Mouse (Mus musculus) hindbrain, embryonic 16.5 days (tissue): Measurements from ENCODE around the gene Nxpe5. TPM values are rescaled to one million over a fixed set of nuclear protein-coding genes. Genes with fewer than 3 reads are reported as not detected.

Experiments used
- ATAC-seq: fragments of 200-750 bp; cut with Nextera tagmentation; 2 replicates; pipeline ENCODE4 v1.8.0; 2017; ENCODE audit warnings: moderate TSS enrichment, moderate library complexity
- H3K27ac ChIP-seq: fragments of 300-500 bp; sonication (generic); 2 replicates; pipeline ENCODE4 v1.5.1; 2014; ENCODE audit warnings: low read depth, mild to moderate bottlenecking, control low read depth, low read length, moderate library complexity
- H3K27me3 ChIP-seq: fragments of 300-500 bp; sonication (generic); replicated peaks from 2 replicates; pipeline ENCODE4 v1.6.1; 2014; ENCODE audit warnings: low read length; ENCODE audit not compliant: control insufficient read depth, insufficient read depth
- H3K36me3 ChIP-seq: fragments of 300-500 bp; sonication (generic); 2 replicates; pipeline ENCODE4 v1.6.1; 2014; ENCODE audit warnings: mild to moderate bottlenecking, low read length, moderate library complexity, mixed read lengths; ENCODE audit not compliant: control insufficient read depth, insufficient read depth
- H3K4me1 ChIP-seq: fragments of 300-500 bp; sonication (generic); 2 replicates; pipeline ENCODE4 v1.6.1; 2014; ENCODE audit warnings: low read depth, low read length; ENCODE audit not compliant: control insufficient read depth, insufficient read depth
- H3K4me2 ChIP-seq: fragments of 300-500 bp; sonication (generic); 2 replicates; pipeline ENCODE4 v1.6.1; 2014; ENCODE audit warnings: mild to moderate bottlenecking, low read length, control low read depth, moderate library complexity
- H3K4me3 ChIP-seq: fragments of 300-500 bp; sonication (generic); 2 replicates; pipeline ENCODE4 v1.5.1; 2014; ENCODE audit warnings: mild to moderate bottlenecking, low read length, control low read depth, moderate library complexity
- H3K9ac ChIP-seq: fragments of 300-500 bp; sonication (generic); 2 replicates; pipeline ENCODE4 v1.6.1; 2014; ENCODE audit warnings: low read depth, mild to moderate bottlenecking, control low read depth, low read length, moderate library complexity
- H3K9me3 ChIP-seq: fragments of 300-500 bp; sonication (generic); 2 replicates; pipeline ENCODE4 v1.6.1; 2014; ENCODE audit warnings: mild to moderate bottlenecking, low read length, moderate library complexity; ENCODE audit not compliant: control insufficient read depth
- WGBS: fragments of 180-500 bp; shearing (Covaris S2); extraction: QIAGEN DNeasy Blood & Tissue Kit; methylation state at CpG from one replicate; pipeline ENCODE4 v1.1.7; 2014; 5-methylcytosine and 5-hydroxymethylcytosine counted together
- polyA plus RNA-seq: library from polyadenylated mRNA; unstranded; fragments of >200 nt; fragmentation: Nextera tagmentation; extraction: Ambion mirVana; gene quantifications from 2 replicates; pipeline ENCODE4 v1.2.1, GENCODE M21; 2015

Nxpe5 gene
- 0.06 TPM in 1 of 2 replicates, not detected in the other for polyA plus RNA-seq

GRCm38 (mm10) chr5:138225700-138226099 is at the start of gene Nxpe5:
Nxpe5 (plus strand) TSS chr5:138225898.
- Histone ChIP-seq H3K4me2 (no peak within 1 kb of the TSS), H3K9ac (no peak within 1 kb of the TSS), H3K27ac (no peak within 1 kb of the TSS), H3K9me3 (no peaks in the 10 kb centered on the region), H3K36me3 (no peaks in the 10 kb centered on the region), H3K4me3 (no peak within 1 kb of the TSS), H3K4me1 (no peaks in the 10 kb centered on the region), H3K27me3 (no peaks in the 10 kb centered on the region)
- WGBS: 58% methylated on average over 2 of the region's 2 CpGs
- no peak for ATAC-seq

DNA sequence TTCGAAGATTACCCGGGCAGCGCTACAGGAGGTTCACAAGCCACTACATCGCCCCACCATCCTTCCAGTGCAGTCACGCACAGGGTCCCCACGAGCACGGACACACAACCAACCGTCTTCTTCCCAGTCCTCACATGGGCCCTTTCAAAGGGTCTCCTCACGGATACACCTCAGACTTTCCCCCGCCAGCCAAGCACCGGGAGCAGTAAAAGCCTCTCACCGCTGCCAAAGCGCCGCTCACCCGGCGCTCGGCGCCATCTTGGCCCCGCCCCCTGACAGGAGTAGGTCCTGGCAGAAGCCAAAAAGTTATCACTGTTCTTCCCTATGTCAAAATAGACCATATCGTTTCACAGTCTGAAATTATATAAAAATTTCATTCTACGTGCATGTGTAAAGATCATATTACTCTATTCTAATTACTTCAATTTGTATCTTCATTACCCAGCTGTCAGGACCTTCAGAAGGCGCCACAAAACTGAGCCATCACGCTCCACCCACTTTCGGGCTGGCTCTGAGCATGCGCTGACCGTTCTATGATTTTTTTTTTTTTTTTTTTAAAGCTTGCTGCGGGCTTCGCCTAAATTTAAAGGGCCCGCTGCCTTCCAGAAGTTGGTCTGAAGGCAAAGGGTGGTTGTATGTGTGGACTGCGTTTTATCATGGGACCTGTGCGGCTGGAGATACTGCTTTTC is 38.6 kb upstream of the Nxpe5 start, which contains the start of the genes Taf6 and Cnpy4:
Gene Taf6 (minus strand): TSS at position 502 of the 689 bp plus-strand sequence.
Gene Cnpy4 (plus strand): TSS at position 536 of the 689 bp plus-strand sequence.
- Histone ChIP-seq H3K27ac (peak within 1 kb of the TSS; percentile 64), H3K4me2 (peak within 1 kb of the TSS; percentile 88), H3K9ac (peak within 1 kb of the TSS; percentile 83), H3K4me1 (peaks cover 13% of the 10 kb centered on the region), H3K9me3 (no peaks in the 10 kb centered on the region), H3K36me3 (peaks cover 17% of the 10 kb centered on the region; the same call in 1 of the 2 replicates), H3K27me3 (no peaks in the 10 kb centered on the region), H3K4me3 (peak within 1 kb of the TSS; percentile 55)
- WGBS: under 1% methylated on average over 31 of the region's 31 CpGs
- ATAC-seq: peak; percentile 81

- peak overlapping the region; percentile 55 for H3K4me3 ChIP-seq
- peak overlapping the region; percentile 67 for H3K9ac ChIP-seq
- peaks cover 12% of the 10 kb centered on the region for H3K36me3 ChIP-seq
- peaks cover 13% of the 10 kb centered on the region for H3K4me1 ChIP-seq
- ATAC-seq: peak; percentile 86
- H3K9me3 ChIP-seq: no peaks in the 10 kb centered on the region
- peak overlapping the region; percentile 88 for H3K4me2 ChIP-seq
- H3K27me3 ChIP-seq: no peaks in the 10 kb centered on the region
- under 1% methylated on average over 10 of the region's 10 CpGs for WGBS
- peak overlapping the region; percentile 64 for H3K27ac ChIP-seq
These were observed 37.9 kb upstream of the Nxpe5 start for GRCm38 (mm10) chr5:138187661-138188306.

GRCm38 (mm10) chr5:138193771-138194727 is 31.6 kb upstream of the Nxpe5 start, which contains the start of gene Mblac1:
Mblac1 (plus strand) TSS chr5:138194314.
- peak; percentile 84 for ATAC-seq
- Histone ChIP-seq H3K9me3 (no peaks in the 10 kb centered on the region), H3K27ac (peak within 1 kb of the TSS; percentile 89)

DNA sequence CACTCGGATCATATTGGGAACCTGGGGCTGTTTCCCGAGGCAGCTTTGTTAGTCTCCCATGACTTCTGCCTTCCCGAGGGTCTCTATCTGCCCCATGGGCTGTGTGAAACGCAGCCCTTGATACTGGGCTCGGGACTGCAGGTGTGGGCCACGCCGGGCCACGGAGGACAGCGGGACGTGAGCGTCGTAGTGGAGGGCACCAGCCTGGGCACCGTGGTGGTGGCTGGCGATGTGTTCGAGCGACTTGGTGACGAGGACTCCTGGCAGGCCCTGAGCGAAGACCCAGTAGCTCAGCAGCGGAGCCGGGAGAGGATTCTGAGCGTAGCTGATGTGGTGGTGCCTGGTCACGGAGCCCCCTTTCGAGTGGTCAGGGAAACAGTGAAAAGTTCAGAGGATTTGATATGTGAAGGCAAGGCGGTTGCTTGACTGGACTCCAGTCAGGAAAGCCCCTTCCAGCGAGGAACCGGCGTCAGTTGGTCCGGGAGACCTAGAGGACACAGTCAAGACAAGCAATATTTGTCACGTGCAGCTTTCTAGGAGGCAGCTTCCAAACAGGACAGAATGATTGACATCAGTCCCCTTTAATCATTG is 30.8 kb upstream of the Nxpe5 start:
- Histone ChIP-seq H3K27me3 (no peaks in the 10 kb centered on the region), H3K27ac (peak overlapping the region; percentile 89), H3K36me3 (peaks cover 6% of the 10 kb centered on the region), H3K9me3 (no peaks in the 10 kb centered on the region), H3K4me1 (peaks cover 14% of the 10 kb centered on the region), H3K4me2 (peak overlapping the region; percentile 89), H3K4me3 (peak overlapping the region; percentile 63), H3K9ac (peak overlapping the region; percentile 90)
- under 1% methylated on average over 29 of the region's 29 CpGs for WGBS
- ATAC-seq: peak; percentile 72

More at GRCm38 (mm10) chr5:138193771-138194727, 31.6 kb upstream of the Nxpe5 start, which contains the start of gene Mblac1:
- Histone ChIP-seq H3K4me1 (peaks cover 14% of the 10 kb centered on the region), H3K36me3 (peaks cover 7% of the 10 kb centered on the region), H3K4me2 (peak within 1 kb of the TSS; percentile 89), H3K4me3 (peak within 1 kb of the TSS; percentile 63), H3K27me3 (no peaks in the 10 kb centered on the region), H3K9ac (peak within 1 kb of the TSS; percentile 90)
- 7% methylated on average over 51 of the region's 54 CpGs for WGBS

DNA sequence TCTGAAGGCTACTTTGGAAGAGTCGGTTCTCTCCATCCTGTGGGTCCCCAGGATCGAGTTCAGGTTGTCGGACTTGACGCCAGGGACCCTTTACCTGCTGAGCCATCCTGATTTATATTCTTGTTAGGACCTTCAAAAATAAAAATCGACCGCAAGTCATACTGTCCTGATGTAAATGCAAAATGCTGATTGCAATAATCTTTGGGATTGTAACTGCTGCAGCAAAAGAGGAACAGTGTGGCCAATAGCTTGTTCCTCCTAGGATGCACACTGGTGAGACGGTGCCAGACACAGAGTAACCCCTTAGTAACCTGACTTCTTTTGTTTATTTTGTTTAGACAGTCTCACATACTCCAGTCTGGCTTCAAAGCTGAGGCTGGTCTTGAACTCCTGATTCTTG is 30.2 kb upstream of the Nxpe5 start:
- Histone ChIP-seq H3K4me1 (peaks cover 14% of the 10 kb centered on the region), H3K9me3 (no peaks in the 10 kb centered on the region), H3K9ac (peak overlapping the region; percentile 90), H3K4me3 (peak overlapping the region; percentile 63), H3K36me3 (no peaks in the 10 kb centered on the region; the same call in 1 of the 2 replicates), H3K27me3 (no peaks in the 10 kb centered on the region), H3K27ac (peak overlapping the region; percentile 89), H3K4me2 (peak overlapping the region; percentile 89)
- WGBS: 71% methylated on average over 7 of the region's 7 CpGs
- ATAC-seq: no peak

GRCm38 (mm10) chr5:138199576-138199975 is 26.1 kb upstream of the Nxpe5 start:
- no peak overlapping the region for H3K4me2 ChIP-seq
- no peaks in the 10 kb centered on the region for H3K27me3 ChIP-seq
- H3K4me1 ChIP-seq: peaks cover 11% of the 10 kb centered on the region
- H3K27ac ChIP-seq: no peak overlapping the region
- 0% methylated on average over 1 of the region's 1 CpGs for WGBS
- no peaks in the 10 kb centered on the region for H3K9me3 ChIP-seq
- no peaks in the 10 kb centered on the region for H3K36me3 ChIP-seq
- no peak for ATAC-seq
- H3K9ac ChIP-seq: no peak overlapping the region
- no peak overlapping the region for H3K4me3 ChIP-seq

DNA sequence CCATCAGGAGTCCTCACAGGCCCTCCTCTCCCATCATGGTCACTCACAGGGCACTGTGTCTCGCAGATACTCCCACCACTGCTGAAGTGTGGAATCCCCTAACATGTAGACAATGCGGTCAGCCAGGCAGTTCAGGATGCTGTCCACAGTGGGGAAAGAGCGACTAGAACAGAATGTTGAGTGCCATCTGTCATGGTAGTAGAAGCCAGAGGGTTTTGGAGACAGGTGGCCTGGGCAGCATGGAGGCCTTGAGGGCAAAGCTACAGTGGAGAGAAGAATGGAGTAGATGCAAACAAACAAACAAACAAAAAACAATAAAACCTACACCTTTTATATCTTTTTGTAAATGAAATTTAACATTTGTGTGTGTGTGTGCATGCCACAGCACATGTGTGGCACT is 23.6 kb upstream of the Nxpe5 start:
- Histone ChIP-seq H3K9ac (no peak overlapping the region), H3K4me1 (no peaks in the 10 kb centered on the region), H3K36me3 (no peaks in the 10 kb centered on the region), H3K27ac (no peak overlapping the region), H3K9me3 (no peaks in the 10 kb centered on the region), H3K4me2 (no peak overlapping the region), H3K4me3 (no peak overlapping the region), H3K27me3 (no peaks in the 10 kb centered on the region)
- ATAC-seq: no peak
- 80% methylated on average over 3 of the region's 3 CpGs for WGBS
